ENCODE assay signal across 8 mouse cellular contexts in genomic region chr13:113728111-113728510, GRCm38 (mm10).
A peak's percentile ranks its signal among the peaks of the same experiment; 100 is the strongest.
DNase-seq lines count a peak whose midpoint lies in the region; ATAC-seq and TF ChIP-seq lines count a peak whose summit lies in the region.

No protein-coding gene starts in this region.

- no peak for TF ChIP-seq POLR2A in lung, adult 2 months (IDR thresholded peaks at IDR 0.05; ENCODE audit: borderline replicate concordance, extremely low read depth, low read depth, low read length)

- H3K9ac ChIP-seq in lung, embryonic 14.5 days = no peak overlapping the region
- H3K9ac ChIP-seq in limb, embryonic 12.5 days (replicated peaks) = no peak overlapping the region
- H3K9ac ChIP-seq in intestine, postnatal 0 days (ENCODE audit: low read depth, low read length) = no peak overlapping the region

- WGBS in lung, embryonic 14.5 days = 41% methylated on average over 5 of the region's 5 CpGs
- WGBS in lung, adult 2 months = 33% methylated on average over 5 of the region's 5 CpGs
- 21% methylated on average over 5 of the region's 5 CpGs for WGBS in limb, embryonic 12.5 days
- WGBS in intestine, postnatal 0 days = 62% methylated on average over 5 of the region's 5 CpGs

- intact Hi-C loops in gastrocnemius, postnatal 36 days (cut with DNase I) = no loop called here

- no peak for TF ChIP-seq CTCF in lung, embryonic 14.5 days (IDR thresholded peaks at IDR 0.05; ENCODE audit: low read depth)
- TF ChIP-seq CTCF in lung, adult 2 months (IDR thresholded peaks at IDR 0.05; ENCODE audit: insufficient read depth, low read length) = no peak
- TF ChIP-seq CTCF in intestine, postnatal 0 days (IDR thresholded peaks at IDR 0.05; ENCODE audit: low read depth) = no peak

- no peaks in the 10 kb centered on the region for H3K9me3 ChIP-seq in lung, embryonic 14.5 days (ENCODE audit: low read depth, low read length)
- no peaks in the 10 kb centered on the region for H3K9me3 ChIP-seq in limb, embryonic 12.5 days
- H3K9me3 ChIP-seq in intestine, postnatal 0 days (ENCODE audit: control insufficient read depth) = no peaks in the 10 kb centered on the region

- H3K27me3 ChIP-seq in lung, embryonic 14.5 days (ENCODE audit: insufficient read depth, low read length) = no peaks in the 10 kb centered on the region
- H3K27me3 ChIP-seq in limb, embryonic 12.5 days = no peaks in the 10 kb centered on the region
- no peaks in the 10 kb centered on the region for H3K27me3 ChIP-seq in intestine, postnatal 0 days (replicated peaks; ENCODE audit: control insufficient read depth, insufficient read depth, low read length)

- no peak overlapping the region for H3K4me2 ChIP-seq in lung, embryonic 14.5 days
- H3K4me2 ChIP-seq in limb, embryonic 12.5 days = peak overlapping the region; percentile 10; the same call in 1 of the 2 replicates
- H3K4me2 ChIP-seq in intestine, postnatal 0 days (replicated peaks; ENCODE audit: low read depth) = no peak overlapping the region

- peak; percentile 42 for DNase-seq in lung, embryonic 14.5 days
- no peak for DNase-seq in lung, adult 2 months
- DNase-seq in adrenal gland, postnatal 10 days = peak; percentile 63
- peak; percentile 37 to 65 for DNase-seq in gastrocnemius, postnatal 36 days
- no peak for DNase-seq in layer of hippocampus, postnatal 10 days (ENCODE audit: low spot score in 2 of 2)
- DNase-seq in left cerebral cortex, adult 11 months (ENCODE audit: low spot score) = no peak

- H3K4me1 ChIP-seq in lung, embryonic 14.5 days (ENCODE audit: insufficient read depth) = no peaks in the 10 kb centered on the region
- no peaks in the 10 kb centered on the region for H3K4me1 ChIP-seq in lung, adult 2 months (ENCODE audit: control insufficient read depth, insufficient read depth, low read length)
- peaks cover 20% of the 10 kb centered on the region for H3K4me1 ChIP-seq in limb, embryonic 12.5 days (replicated peaks)
- no peaks in the 10 kb centered on the region for H3K4me1 ChIP-seq in intestine, postnatal 0 days (replicated peaks; ENCODE audit: control insufficient read depth, insufficient read depth, low read length)

- no peak overlapping the region for H3K27ac ChIP-seq in lung, embryonic 14.5 days (ENCODE audit: low read depth)
- H3K27ac ChIP-seq in limb, embryonic 12.5 days = 0 out of 2 replicates have a peak overlapping the region, but pooled peaks have one; percentile 64
- no peak overlapping the region for H3K27ac ChIP-seq in intestine, postnatal 0 days (ENCODE audit: low read depth, low read length)

- no peak for ATAC-seq in lung, embryonic 14.5 days (ENCODE audit: insufficient read depth)
- no peak for ATAC-seq in limb, embryonic 12.5 days (ENCODE audit: insufficient number of reproducible peaks, insufficient read depth, low FRiP score, low TSS enrichment, low read depth)
- ATAC-seq in intestine, postnatal 0 days = no peak

- no peak overlapping the region for H3K4me3 ChIP-seq in lung, embryonic 14.5 days (ENCODE audit: low read depth, low read length)
- no peak overlapping the region for H3K4me3 ChIP-seq in lung, adult 2 months (replicated peaks; ENCODE audit: extremely low read depth, low read depth, low read length)
- H3K4me3 ChIP-seq in limb, embryonic 12.5 days (replicated peaks) = no peak overlapping the region
- no peak overlapping the region for H3K4me3 ChIP-seq in intestine, postnatal 0 days (ENCODE audit: low read depth, low read length)

- H3K36me3 ChIP-seq in lung, embryonic 14.5 days (ENCODE audit: insufficient read depth) = no peaks in the 10 kb centered on the region
- H3K36me3 ChIP-seq in limb, embryonic 12.5 days = no peaks in the 10 kb centered on the region
- H3K36me3 ChIP-seq in intestine, postnatal 0 days (ENCODE audit: control insufficient read depth, insufficient read depth) = no peaks in the 10 kb centered on the region

Comparison
In these comparisons a context has a peak if more than half of its experiments do, and no peak if none do; other contexts are left out.
1. DNase-seq: peak in lung, embryonic 14.5 days (single experiment), adrenal gland, postnatal 10 days (single experiment) and gastrocnemius, postnatal 36 days (2 of 2); none in lung, adult 2 months (single experiment), layer of hippocampus, postnatal 10 days (0 of 2) and left cerebral cortex, adult 11 months (single experiment).